Mouse (Mus musculus): ENCODE measurements around the gene Olfr690. TPM values are rescaled to one million over a fixed set of nuclear protein-coding genes. Genes with fewer than 3 reads are reported as not detected.
"Not testable (repeated sequence)": the region's sequence is repeated elsewhere in the genome, so short reads cannot be mapped to it uniquely, and the experiment has no call there.

The Olfr690 gene
- polyA plus RNA-seq (2015; fragmentation: Nextera tagmentation; extraction: Ambion mirVana) = not detected in 2 replicates

- ATAC-seq (replicated peaks) = no peak
- Histone ChIP-seq H3K27me3 (no peaks in the 10 kb centered on the region), H3K27ac (replicated peaks) (no peak within 1 kb of the TSS), H3K4me3 (no peak within 1 kb of the TSS), H3K36me3 (no peaks in the 10 kb centered on the region), H3K9ac (replicated peaks) (no peak within 1 kb of the TSS), H3K9me3 (no peaks in the 10 kb centered on the region), H3K4me2 (replicated peaks) (no peak within 1 kb of the TSS), H3K4me1 (no peaks in the 10 kb centered on the region)
- WGBS = 84% methylated on average over 1 of the region's 1 CpGs
Observed at GRCm38 (mm10) chr7:105334004-105334403, at the start of gene Olfr690. TSS of gene Olfr690 (minus strand) at chr7:105334104.

GRCm38 (mm10) chr7:105380329-105380728 lies 46.4 kb upstream of the Olfr690 start:
- H3K4me2 ChIP-seq (replicated peaks) = no peak overlapping the region
- 98% methylated on average over 3 of the region's 3 CpGs for WGBS
- no peak for ATAC-seq (replicated peaks)

GRCm38 (mm10) chr7:105374866-105375265 lies 41.0 kb upstream of the Olfr690 start, which contains the start of gene Gm5901:
TSS of gene Gm5901 (plus strand) at chr7:105375038.
- no peak within 1 kb of the TSS for H3K4me2 ChIP-seq (replicated peaks)
- no peak within 1 kb of the TSS for H3K4me3 ChIP-seq
- no peaks in the 10 kb centered on the region for H3K27me3 ChIP-seq
- no peaks in the 10 kb centered on the region for H3K9me3 ChIP-seq
- peaks cover 39% of the 10 kb centered on the region for H3K36me3 ChIP-seq
- WGBS = 100% methylated on average over 1 of the region's 1 CpGs
- 0 out of 2 replicates have a peak, but pooled peaks have one; percentile 16 for ATAC-seq (replicated peaks)
- H3K9ac ChIP-seq (replicated peaks) = no peak within 1 kb of the TSS
- H3K27ac ChIP-seq (replicated peaks) = no peak within 1 kb of the TSS
- no peaks in the 10 kb centered on the region for H3K4me1 ChIP-seq

More at GRCm38 (mm10) chr7:105380329-105380728, 46.4 kb upstream of the Olfr690 start:
- peaks cover 81% of the 10 kb centered on the region for H3K36me3 ChIP-seq
- no peak overlapping the region for H3K9ac ChIP-seq (replicated peaks)
- no peak overlapping the region for H3K4me3 ChIP-seq
- no peaks in the 10 kb centered on the region for H3K27me3 ChIP-seq
- no peaks in the 10 kb centered on the region for H3K4me1 ChIP-seq
- H3K9me3 ChIP-seq = no peaks in the 10 kb centered on the region
- no peak overlapping the region for H3K27ac ChIP-seq (replicated peaks)

GRCm38 (mm10) chr7:105373976-105374375 lies 40.1 kb upstream of the Olfr690 start:
- H3K4me2 ChIP-seq (replicated peaks) = no peak overlapping the region
- no peaks in the 10 kb centered on the region for H3K4me1 ChIP-seq
- peaks cover 30% of the 10 kb centered on the region for H3K36me3 ChIP-seq
- no peak overlapping the region for H3K4me3 ChIP-seq
- no peaks in the 10 kb centered on the region for H3K27me3 ChIP-seq
- H3K9me3 ChIP-seq = no peaks in the 10 kb centered on the region
- WGBS = 96% methylated on average over 3 of the region's 3 CpGs
- no peak overlapping the region for H3K27ac ChIP-seq (replicated peaks)
- H3K9ac ChIP-seq (replicated peaks) = no peak overlapping the region
- no peak for ATAC-seq (replicated peaks)

- Histone ChIP-seq H3K27me3 (no peaks in the 10 kb centered on the region), H3K36me3 (peaks cover 26% of the 10 kb centered on the region), H3K9ac (replicated peaks) (no peak overlapping the region), H3K9me3 (no peaks in the 10 kb centered on the region), H3K4me3 (no peak overlapping the region), H3K4me1 (no peaks in the 10 kb centered on the region), H3K4me2 (replicated peaks) (no peak overlapping the region), H3K27ac (replicated peaks) (no peak overlapping the region)
- WGBS = 79% methylated on average over 4 of the region's 4 CpGs
- ATAC-seq (replicated peaks) = no peak
Observed at GRCm38 (mm10) chr7:105373509-105373908, 39.6 kb upstream of the Olfr690 start.

GRCm38 (mm10) chr7:105372912-105373311 lies 39.0 kb upstream of the Olfr690 start:
- Histone ChIP-seq H3K9me3 (no peaks in the 10 kb centered on the region), H3K9ac (replicated peaks) (no peak overlapping the region), H3K4me3 (no peak overlapping the region), H3K27ac (replicated peaks) (no peak overlapping the region), H3K36me3 (peaks cover 20% of the 10 kb centered on the region), H3K27me3 (no peaks in the 10 kb centered on the region), H3K4me1 (no peaks in the 10 kb centered on the region), H3K4me2 (replicated peaks) (no peak overlapping the region)
- no peak for ATAC-seq (replicated peaks)
- 100% methylated on average over 1 of the region's 1 CpGs for WGBS

- H3K9me3 ChIP-seq = no peaks in the 10 kb centered on the region
- 92% methylated on average over 4 of the region's 4 CpGs for WGBS
- H3K27ac ChIP-seq (replicated peaks) = no peak overlapping the region
- no peaks in the 10 kb centered on the region for H3K27me3 ChIP-seq
- H3K36me3 ChIP-seq = peaks cover 3% of the 10 kb centered on the region
- no peaks in the 10 kb centered on the region for H3K4me1 ChIP-seq
- no peak overlapping the region for H3K4me2 ChIP-seq (replicated peaks)
- no peak; the same call in 1 of the 2 replicates for ATAC-seq (replicated peaks)
- no peak overlapping the region for H3K9ac ChIP-seq (replicated peaks)
- H3K4me3 ChIP-seq = no peak overlapping the region
Observed at GRCm38 (mm10) chr7:105368521-105368920, 34.6 kb upstream of the Olfr690 start.

GRCm38 (mm10) chr7:105367930-105368329 lies 34.0 kb upstream of the Olfr690 start, which contains the start of gene Olfr692:
TSS of gene Olfr692 (plus strand) at chr7:105368230.
- H3K4me1 ChIP-seq = no peaks in the 10 kb centered on the region

GRCm38 (mm10) chr7:105367268-105367667 lies 33.4 kb upstream of the Olfr690 start:
- no peak overlapping the region for H3K27ac ChIP-seq (replicated peaks)
- peaks cover 3% of the 10 kb centered on the region; the same call in 1 of the 2 replicates for H3K36me3 ChIP-seq
- 95% methylated on average over 5 of the region's 5 CpGs for WGBS
- H3K4me2 ChIP-seq (replicated peaks) = no peak overlapping the region
- H3K9me3 ChIP-seq = no peaks in the 10 kb centered on the region
- no peak for ATAC-seq (replicated peaks)
- no peak overlapping the region for H3K9ac ChIP-seq (replicated peaks)
- H3K27me3 ChIP-seq = no peaks in the 10 kb centered on the region
- H3K4me1 ChIP-seq = no peaks in the 10 kb centered on the region
- no peak overlapping the region for H3K4me3 ChIP-seq

More at GRCm38 (mm10) chr7:105367930-105368329, 34.0 kb upstream of the Olfr690 start, which contains the start of gene Olfr692:
- ATAC-seq (replicated peaks) = no peak
- Histone ChIP-seq H3K4me3 (no peak within 1 kb of the TSS), H3K27me3 (no peaks in the 10 kb centered on the region), H3K27ac (replicated peaks) (no peak within 1 kb of the TSS), H3K4me2 (replicated peaks) (no peak within 1 kb of the TSS), H3K9me3 (no peaks in the 10 kb centered on the region), H3K36me3 (peaks cover 3% of the 10 kb centered on the region; the same call in 1 of the 2 replicates), H3K9ac (replicated peaks) (no peak within 1 kb of the TSS)
- 93% methylated on average over 1 of the region's 1 CpGs for WGBS

- no peak overlapping the region for H3K9ac ChIP-seq (replicated peaks)
- no peak overlapping the region for H3K27ac ChIP-seq (replicated peaks)
- H3K4me2 ChIP-seq (replicated peaks) = no peak overlapping the region
- H3K36me3 ChIP-seq = no peaks in the 10 kb centered on the region
- no peaks in the 10 kb centered on the region for H3K4me1 ChIP-seq
- no peak overlapping the region for H3K4me3 ChIP-seq
- no peaks in the 10 kb centered on the region for H3K27me3 ChIP-seq
- ATAC-seq (replicated peaks) = no peak
- 94% methylated on average over 2 of the region's 2 CpGs for WGBS
- no peaks in the 10 kb centered on the region for H3K9me3 ChIP-seq
Observed at GRCm38 (mm10) chr7:105361713-105362112, 27.8 kb upstream of the Olfr690 start.

- H3K27ac ChIP-seq (replicated peaks); H3K36me3 ChIP-seq; H3K9ac ChIP-seq (replicated peaks); H3K4me1 ChIP-seq; H3K27me3 ChIP-seq; H3K4me2 ChIP-seq (replicated peaks); ATAC-seq (replicated peaks); H3K4me3 ChIP-seq; H3K9me3 ChIP-seq: not testable (repeated sequence)
- 93% methylated on average over 1 of the region's 2 CpGs for WGBS
Observed at GRCm38 (mm10) chr7:105356487-105356886, 22.6 kb upstream of the Olfr690 start.

- not testable (repeated sequence) for H3K27ac ChIP-seq (replicated peaks); H3K9me3 ChIP-seq; H3K9ac ChIP-seq (replicated peaks); ATAC-seq (replicated peaks); H3K36me3 ChIP-seq; H3K27me3 ChIP-seq; H3K4me2 ChIP-seq (replicated peaks); H3K4me1 ChIP-seq; H3K4me3 ChIP-seq
- no CpG with 5 or more reads among the region's 5 CpGs for WGBS
Observed at GRCm38 (mm10) chr7:105356064-105356463, 22.2 kb upstream of the Olfr690 start.

- no peaks in the 10 kb centered on the region for H3K36me3 ChIP-seq
- H3K27me3 ChIP-seq = no peaks in the 10 kb centered on the region
- H3K27ac ChIP-seq (replicated peaks) = no peak overlapping the region
- WGBS = 65% methylated on average over 2 of the region's 2 CpGs
- H3K9ac ChIP-seq (replicated peaks) = no peak overlapping the region
- no peaks in the 10 kb centered on the region for H3K4me1 ChIP-seq
- H3K9me3 ChIP-seq = no peaks in the 10 kb centered on the region
- H3K4me3 ChIP-seq = no peak overlapping the region
- ATAC-seq (replicated peaks) = no peak
- H3K4me2 ChIP-seq (replicated peaks) = no peak overlapping the region
Observed at GRCm38 (mm10) chr7:105342752-105343151, 8.8 kb upstream of the Olfr690 start.

All from forebrain, embryonic 15.5 days (tissue).